Mouse (Mus musculus): Measurements from ENCODE around the gene Chst13.

The Chst13 gene

GRCm38 (mm10) chr6:90319475-90320191 is 5.4 kb downstream of the Chst13 start:
- no peak for DNase-seq (ENCODE audit: low spot score)

GRCm38 (mm10) chr6:90319019-90319418 is 6.0 kb downstream of the Chst13 start:
- DNase-seq (ENCODE audit: low spot score), result no peak

- DNase-seq (ENCODE audit: low spot score), result no peak
Observed at GRCm38 (mm10) chr6:90317510-90318258, 7.3 kb downstream of the Chst13 start.

GRCm38 (mm10) chr6:90315961-90316360 is 9.0 kb downstream of the Chst13 start:
- DNase-seq (ENCODE audit: low spot score), result no peak

- no peak for DNase-seq (ENCODE audit: low spot score)
Observed at GRCm38 (mm10) chr6:90308839-90309778, 15.9 kb downstream of the Chst13 start.

GRCm38 (mm10) chr6:90306315-90306975 is 18.5 kb downstream of the Chst13 start:
- DNase-seq (ENCODE audit: low spot score), result no peak

- DNase-seq (ENCODE audit: low spot score), result no peak
Observed at GRCm38 (mm10) chr6:90300919-90301318, 24.1 kb downstream of the Chst13 start, which contains the start of gene BC048671. Gene BC048671 (plus strand): TSS chr6:90301219.

GRCm38 (mm10) chr6:90288265-90288664 is 36.7 kb downstream of the Chst13 start:
- peak; percentile 18 for DNase-seq (ENCODE audit: low spot score)
